9 mouse cellular contexts compared by ENCODE assay signal in the genomic region with DNA sequence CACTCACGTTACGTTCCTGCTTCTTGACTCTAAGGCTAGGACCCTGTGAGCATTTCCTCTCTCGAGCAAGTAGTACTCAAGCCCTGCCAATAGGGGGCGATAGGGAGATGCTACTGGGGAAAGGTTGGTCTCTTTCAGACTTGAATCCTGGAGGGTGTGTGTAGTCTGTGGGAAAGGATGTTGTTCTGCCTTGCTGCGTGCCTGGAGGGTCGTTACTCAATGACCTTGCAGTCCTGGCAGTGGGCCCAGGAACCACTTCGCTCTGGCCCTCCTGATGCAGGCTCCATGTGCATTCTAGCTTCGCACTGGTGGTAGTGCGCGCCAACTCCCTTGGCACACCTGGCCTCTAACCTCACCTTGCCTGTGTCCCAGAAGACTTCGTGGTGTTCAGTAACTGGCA.
A peak's percentile ranks its signal among the peaks of the same experiment; 100 is the strongest.
DNase-seq lines count a peak whose midpoint lies in the region; ATAC-seq lines count a peak whose summit lies in the region.
"Had no signal": no experiment of that assay in that cellular context is flagged by ENCODE, and none has a peak within 500 bp of the region (broad histone marks: within the 10 kb centered on the region; RNA-seq: fewer than 3 reads in every experiment).

No protein-coding gene starts in this region.

- no peaks in the 10 kb centered on the region for H3K4me1 ChIP-seq in intestine, embryonic 16.5 days (ENCODE audit: control insufficient read depth, insufficient read depth, low read length)
- H3K4me1 ChIP-seq: hindbrain, embryonic 15.5 days had no signal

- no peaks in the 10 kb centered on the region for H3K36me3 ChIP-seq in intestine, embryonic 16.5 days (ENCODE audit: control insufficient read depth, insufficient read depth, low read length)
- H3K36me3 ChIP-seq: hindbrain, embryonic 15.5 days had no signal

- 74% methylated on average over 11 of the region's 11 CpGs for WGBS in intestine, embryonic 16.5 days

- no peak overlapping the region for H3K4me2 ChIP-seq in intestine, embryonic 16.5 days (ENCODE audit: low read depth, low read length)
- H3K4me2 ChIP-seq: hindbrain, embryonic 15.5 days had no signal

- no peaks in the 10 kb centered on the region for H3K27me3 ChIP-seq in intestine, embryonic 16.5 days (replicated peaks; ENCODE audit: control insufficient read depth, insufficient read depth, low read length)
- H3K27me3 ChIP-seq: hindbrain, embryonic 15.5 days had no signal

- no peak overlapping the region for H3K27ac ChIP-seq in intestine, embryonic 16.5 days (ENCODE audit: low read length)
- H3K27ac ChIP-seq: hindbrain, embryonic 15.5 days had no signal

- ATAC-seq in intestine, embryonic 16.5 days: 0 out of 2 replicates have a peak, but pooled peaks have one; percentile 38
- 0 out of 2 replicates have a peak, but pooled peaks have one; percentile 27 for ATAC-seq in monocyte, adult 5-6 weeks (replicated peaks; ENCODE audit: insufficient number of reproducible peaks, low FRiP score, low TSS enrichment, poor library complexity, severe bottlenecking)

- no peaks in the 10 kb centered on the region for H3K9me3 ChIP-seq in intestine, embryonic 16.5 days (ENCODE audit: control insufficient read depth, low read length)
- H3K9me3 ChIP-seq: hindbrain, embryonic 15.5 days had no signal

- H3K4me3 ChIP-seq in intestine, embryonic 16.5 days (ENCODE audit: low read length): no peak overlapping the region
- H3K4me3 ChIP-seq: hindbrain, embryonic 15.5 days had no signal

- peak; percentile 26 for DNase-seq in embryo, embryonic 10 days (ENCODE audit: low spot score)
- DNase-seq in embryo, embryonic 9.5 days (ENCODE audit: extremely low spot score): no peak
- peak; percentile 47 for DNase-seq in urinary bladder, postnatal 14 days (ENCODE audit: low spot score)
- no peak for DNase-seq in urinary bladder, postnatal 10 days (ENCODE audit: low spot score)
- no peak for DNase-seq in cerebellum, postnatal 25 days
- DNase-seq in frontal cortex, adult 2 months (ENCODE audit: extremely low spot score in 1 of 2, low spot score in 1 of 2): no peak

- no peak overlapping the region for H3K9ac ChIP-seq in intestine, embryonic 16.5 days (ENCODE audit: low read depth, low read length)
- H3K9ac ChIP-seq: hindbrain, embryonic 15.5 days had no signal

Comparison
In these comparisons a context has a peak if more than half of its experiments do, and no peak if none do; other contexts are left out.
1. DNase-seq: peak in embryo, embryonic 10 days (single experiment) and urinary bladder, postnatal 14 days (single experiment); none in embryo, embryonic 9.5 days (single experiment), urinary bladder, postnatal 10 days (single experiment), cerebellum, postnatal 25 days (0 of 2) and frontal cortex, adult 2 months (0 of 2).